Mouse (Mus musculus) embryonic facial prominence, embryonic 15.5 days (tissue): Measurements from ENCODE around the gene Nefh. TPM values are rescaled to one million over a fixed set of nuclear protein-coding genes. Genes with fewer than 3 reads are reported as not detected.

ENCODE experiments used
- ATAC-seq: fragments of 200-750 bp; cut with Nextera tagmentation; 2 replicates; pipeline ENCODE4 v1.8.0; 2017; ENCODE audit warnings: low read depth, moderate TSS enrichment; ENCODE audit not compliant: insufficient number of reproducible peaks, low FRiP score, low TSS enrichment
- H3K27ac ChIP-seq: fragments of 300-500 bp; sonication (generic); replicated peaks from 2 replicates; pipeline ENCODE4 v1.5.1; 2015; ENCODE audit warnings: mild to moderate bottlenecking, inconsistent platforms
- H3K27me3 ChIP-seq: fragments of 300-500 bp; sonication (generic); 2 replicates; pipeline ENCODE4 v1.6.1; 2015; ENCODE audit warnings: inconsistent platforms
- H3K36me3 ChIP-seq: fragments of 300-500 bp; sonication (generic); 2 replicates; pipeline ENCODE4 v1.6.1; 2015; ENCODE audit warnings: mild to moderate bottlenecking, inconsistent platforms
- H3K4me1 ChIP-seq: fragments of 300-500 bp; sonication (generic); 2 replicates; pipeline ENCODE4 v1.6.1; 2015; ENCODE audit warnings: inconsistent platforms
- H3K4me2 ChIP-seq: fragments of 300-500 bp; sonication (generic); replicated peaks from 2 replicates; pipeline ENCODE4 v1.6.1; 2015; ENCODE audit warnings: mild to moderate bottlenecking, inconsistent platforms
- H3K4me3 ChIP-seq: fragments of 300-500 bp; sonication (generic); replicated peaks from 2 replicates; pipeline ENCODE4 v1.5.1; 2015; ENCODE audit warnings: mild to moderate bottlenecking, inconsistent platforms
- H3K9ac ChIP-seq: fragments of 300-500 bp; sonication (generic); 2 replicates; pipeline ENCODE4 v1.6.1; 2015; ENCODE audit warnings: inconsistent platforms
- H3K9me3 ChIP-seq: fragments of 300-500 bp; sonication (generic); replicated peaks from 2 replicates; pipeline ENCODE4 v1.6.1; 2016; ENCODE audit warnings: inconsistent platforms
- WGBS: fragments of 180-500 bp; shearing (Covaris S2); methylation state at CpG from one replicate; pipeline ENCODE4 v1.1.7; 2015; 5-methylcytosine and 5-hydroxymethylcytosine counted together
- polyA plus RNA-seq: library from polyadenylated mRNA; unstranded; fragments of >200 nt; fragmentation: Nextera tagmentation; extraction: Ambion mirVana; gene quantifications from 2 replicates; pipeline ENCODE4 v1.2.1, GENCODE M21; 2015

Nefh gene
- polyA plus RNA-seq, 1 experiment from 2014 or later: 0.27 TPM

DNA sequence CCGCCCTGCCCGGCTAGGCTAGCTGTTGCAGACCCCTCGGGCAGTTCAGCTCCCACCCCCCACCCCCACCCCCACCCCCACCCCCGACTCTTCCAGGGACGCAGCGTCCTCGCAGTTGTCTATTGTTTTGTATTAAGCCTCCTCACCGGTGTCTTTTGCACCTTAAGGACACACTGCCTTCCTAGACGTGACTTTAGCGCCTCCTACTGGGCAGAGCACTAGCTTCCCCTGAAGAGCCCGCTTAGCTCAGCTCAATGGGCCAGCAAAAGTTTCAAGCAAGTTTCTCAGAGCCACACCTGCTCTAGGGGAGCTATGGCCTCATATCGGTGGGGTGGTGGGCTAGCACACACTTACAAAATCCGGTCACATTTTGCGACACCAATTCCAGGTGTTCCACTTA lies 27.8 kb upstream of the Nefh start:
- Histone ChIP-seq H3K27me3 (no peaks in the 10 kb centered on the region), H3K4me1 (no peaks in the 10 kb centered on the region), H3K4me3 (no peak overlapping the region), H3K4me2 (no peak overlapping the region), H3K36me3 (no peaks in the 10 kb centered on the region), H3K9me3 (no peaks in the 10 kb centered on the region), H3K27ac (no peak overlapping the region), H3K9ac (no peak overlapping the region)
- 6% methylated on average over 14 of the region's 14 CpGs for WGBS
- no peak for ATAC-seq

GRCm38 (mm10) chr11:4974376-4975122 lies 26.7 kb upstream of the Nefh start:
- Histone ChIP-seq H3K4me2 (no peak overlapping the region), H3K9me3 (no peaks in the 10 kb centered on the region), H3K9ac (no peak overlapping the region), H3K4me3 (no peak overlapping the region), H3K36me3 (no peaks in the 10 kb centered on the region), H3K27ac (0 out of 2 replicates have a peak overlapping the region, but pooled peaks have one; percentile 3), H3K4me1 (no peaks in the 10 kb centered on the region), H3K27me3 (no peaks in the 10 kb centered on the region)
- no peak for ATAC-seq
- 71% methylated on average over 11 of the region's 11 CpGs for WGBS

DNA sequence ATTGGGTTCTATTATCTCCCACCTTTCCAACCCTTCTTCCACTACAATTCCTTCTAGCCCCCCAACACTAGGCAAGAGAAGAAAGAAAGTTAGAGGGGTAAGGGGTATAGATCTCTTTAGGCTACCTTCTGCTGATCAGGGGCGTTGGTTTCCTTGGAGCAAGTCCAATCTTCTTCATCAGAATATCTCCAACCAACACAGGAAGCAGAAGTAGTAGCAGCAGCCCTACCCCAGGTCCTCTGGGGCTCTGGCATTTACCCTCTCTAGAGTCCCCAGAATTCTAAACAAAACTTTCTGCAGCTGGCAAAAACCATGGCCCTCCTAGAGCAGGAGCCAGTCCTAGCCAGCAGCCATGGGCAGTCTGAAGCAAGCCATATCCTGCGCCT lies 26.0 kb upstream of the Nefh start:
- no peaks in the 10 kb centered on the region for H3K9me3 ChIP-seq
- no peak overlapping the region for H3K9ac ChIP-seq
- no peak overlapping the region for H3K4me3 ChIP-seq
- H3K27me3 ChIP-seq: no peaks in the 10 kb centered on the region
- no peaks in the 10 kb centered on the region for H3K4me1 ChIP-seq
- H3K27ac ChIP-seq: no peak overlapping the region
- no peaks in the 10 kb centered on the region for H3K36me3 ChIP-seq
- 80% methylated on average over 2 of the region's 2 CpGs for WGBS
- H3K4me2 ChIP-seq: no peak overlapping the region
- no peak for ATAC-seq

GRCm38 (mm10) chr11:4972967-4973870 lies 25.4 kb upstream of the Nefh start:
- no peak overlapping the region for H3K27ac ChIP-seq
- H3K9ac ChIP-seq: no peak overlapping the region
- ATAC-seq: 0 out of 2 replicates have a peak, but pooled peaks have one; percentile 56
- no peak overlapping the region for H3K4me3 ChIP-seq
- no peaks in the 10 kb centered on the region for H3K27me3 ChIP-seq
- H3K9me3 ChIP-seq: no peaks in the 10 kb centered on the region
- 0 out of 2 replicates have a peak, but pooled peaks cover 4% of the 10 kb centered on the region for H3K4me1 ChIP-seq
- no peaks in the 10 kb centered on the region for H3K36me3 ChIP-seq
- H3K4me2 ChIP-seq: no peak overlapping the region
- 57% methylated on average over 13 of the region's 13 CpGs for WGBS

DNA sequence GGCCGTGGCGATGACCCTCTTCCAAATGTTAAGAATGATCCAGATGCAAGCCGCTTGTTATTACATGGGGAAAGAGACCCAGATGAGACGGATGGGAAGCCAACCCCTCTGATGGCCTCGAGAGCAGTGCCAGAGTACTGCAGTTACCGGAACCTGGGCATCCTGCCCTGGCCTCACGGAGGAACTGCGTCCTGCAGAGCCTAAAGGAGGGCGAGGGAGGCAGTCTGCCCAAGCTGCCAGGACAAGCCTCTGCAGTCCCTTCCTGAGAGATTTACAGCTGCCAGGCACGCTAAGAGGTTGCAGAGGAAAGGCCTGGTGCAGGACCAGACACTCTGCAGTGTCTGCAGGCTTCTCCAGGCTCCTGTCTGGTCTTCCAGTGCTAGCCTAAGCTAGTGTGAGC lies 20.5 kb upstream of the Nefh start:
- H3K9ac ChIP-seq: no peak overlapping the region
- WGBS: 70% methylated on average over 10 of the region's 10 CpGs
- peaks cover 4% of the 10 kb centered on the region; the same call in 1 of the 2 replicates for H3K4me1 ChIP-seq
- H3K4me3 ChIP-seq: no peak overlapping the region
- no peaks in the 10 kb centered on the region for H3K36me3 ChIP-seq
- H3K4me2 ChIP-seq: no peak overlapping the region
- no peak for ATAC-seq
- no peaks in the 10 kb centered on the region for H3K27me3 ChIP-seq
- H3K9me3 ChIP-seq: no peaks in the 10 kb centered on the region
- no peak overlapping the region for H3K27ac ChIP-seq

DNA sequence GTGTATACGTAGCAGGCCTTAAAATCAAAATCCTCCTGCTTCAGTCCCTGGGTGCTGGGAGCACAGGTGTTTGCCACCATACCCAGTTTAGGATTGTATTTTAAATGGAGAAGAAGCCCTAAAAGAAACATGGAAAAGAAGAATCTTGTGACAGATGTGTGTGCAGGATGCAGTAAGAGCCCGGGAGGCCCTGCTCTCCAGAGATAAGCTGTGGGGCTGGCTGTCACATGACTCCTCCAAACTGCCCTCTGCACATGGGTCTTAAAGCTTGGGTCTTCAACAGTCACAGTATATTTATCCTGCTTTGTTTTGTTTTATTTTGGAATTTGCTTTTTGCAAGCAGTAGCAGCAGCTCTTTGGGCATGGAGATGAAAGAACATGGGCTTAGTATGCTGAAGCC lies 19.7 kb upstream of the Nefh start:
- no peaks in the 10 kb centered on the region for H3K9me3 ChIP-seq
- no peak overlapping the region for H3K27ac ChIP-seq
- H3K36me3 ChIP-seq: no peaks in the 10 kb centered on the region
- ATAC-seq: no peak
- 59% methylated on average over 2 of the region's 2 CpGs for WGBS
- peaks cover 4% of the 10 kb centered on the region; the same call in 1 of the 2 replicates for H3K4me1 ChIP-seq
- H3K4me2 ChIP-seq: no peak overlapping the region
- H3K9ac ChIP-seq: no peak overlapping the region
- H3K4me3 ChIP-seq: no peak overlapping the region
- H3K27me3 ChIP-seq: no peaks in the 10 kb centered on the region

DNA sequence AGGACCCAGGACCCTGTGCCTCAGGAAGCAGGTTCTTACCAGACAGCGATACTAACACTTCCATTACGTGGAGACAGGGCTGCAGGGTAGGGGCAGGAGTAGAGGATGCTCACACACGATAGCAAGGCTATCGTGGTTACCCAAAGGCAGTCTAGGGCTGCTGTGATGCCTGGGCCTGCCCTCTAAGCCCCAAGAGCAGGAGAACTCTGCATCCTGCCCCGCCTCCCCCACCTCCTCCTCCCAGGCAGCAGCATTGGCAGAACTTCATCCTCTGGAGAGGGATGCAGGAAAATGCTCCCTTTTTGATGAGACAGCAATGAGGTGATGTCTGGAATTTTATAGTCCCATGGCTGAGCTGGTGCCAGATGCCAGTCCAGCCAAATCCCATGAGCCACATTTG lies 19.0 kb upstream of the Nefh start:
- Histone ChIP-seq H3K27me3 (no peaks in the 10 kb centered on the region), H3K4me1 (peaks cover 4% of the 10 kb centered on the region; the same call in 1 of the 2 replicates), H3K9me3 (no peaks in the 10 kb centered on the region), H3K4me3 (no peak overlapping the region), H3K4me2 (no peak overlapping the region), H3K9ac (no peak overlapping the region), H3K27ac (no peak overlapping the region), H3K36me3 (no peaks in the 10 kb centered on the region)
- no peak for ATAC-seq
- WGBS: 44% methylated on average over 5 of the region's 5 CpGs

GRCm38 (mm10) chr11:4966325-4966724 lies 18.5 kb upstream of the Nefh start:
- Histone ChIP-seq H3K4me1 (peaks cover 4% of the 10 kb centered on the region; the same call in 1 of the 2 replicates), H3K36me3 (no peaks in the 10 kb centered on the region), H3K27ac (no peak overlapping the region), H3K9me3 (no peaks in the 10 kb centered on the region), H3K4me2 (no peak overlapping the region), H3K4me3 (no peak overlapping the region), H3K27me3 (no peaks in the 10 kb centered on the region), H3K9ac (no peak overlapping the region)
- 61% methylated on average over 2 of the region's 2 CpGs for WGBS
- ATAC-seq: no peak

DNA sequence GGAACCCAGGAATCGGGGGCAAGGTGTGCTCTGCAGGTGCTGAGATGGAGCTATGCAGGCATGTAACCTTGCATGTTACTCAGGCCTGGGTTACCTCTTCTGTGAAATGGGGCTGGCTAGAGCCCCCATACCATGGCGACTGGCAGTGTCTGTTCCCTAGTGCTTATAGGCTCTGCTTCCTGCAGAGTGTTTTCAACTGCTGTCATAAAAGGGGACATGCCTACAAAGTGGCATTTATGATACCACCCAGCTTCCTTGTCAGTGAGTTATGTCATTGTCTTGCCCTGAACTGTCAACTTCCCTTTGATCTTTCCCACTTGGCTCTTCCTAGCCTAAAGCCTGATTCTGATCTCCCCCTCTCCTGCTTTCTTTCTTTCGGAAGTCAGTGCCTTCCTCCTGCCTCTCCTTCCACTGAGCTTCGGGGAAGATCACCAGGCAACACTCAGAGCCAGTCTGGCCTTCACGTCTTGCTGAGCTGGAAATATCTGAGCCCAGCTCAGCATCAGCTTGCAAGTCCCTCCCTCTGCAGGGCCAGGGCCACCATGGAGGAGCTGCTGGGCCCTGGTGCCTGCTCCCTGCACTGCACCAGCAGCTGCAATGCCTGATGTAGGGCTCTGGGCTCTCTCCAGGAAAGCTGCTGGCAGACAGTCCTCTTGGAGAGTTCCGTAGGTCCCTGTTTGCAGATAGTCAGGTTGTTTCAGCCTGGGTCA lies 15.4 kb upstream of the Nefh start:
- Histone ChIP-seq H3K36me3 (no peaks in the 10 kb centered on the region), H3K27ac (no peak overlapping the region), H3K4me1 (peaks cover under 1% of the 10 kb centered on the region; the same call in 1 of the 2 replicates), H3K9me3 (no peaks in the 10 kb centered on the region), H3K4me3 (no peak overlapping the region), H3K27me3 (no peaks in the 10 kb centered on the region), H3K9ac (no peak overlapping the region), H3K4me2 (no peak overlapping the region)
- 51% methylated on average over 6 of the region's 6 CpGs for WGBS
- no peak for ATAC-seq

- H3K9ac ChIP-seq: no peak overlapping the region
- no peak for ATAC-seq
- no peak overlapping the region for H3K4me2 ChIP-seq
- no peak overlapping the region for H3K27ac ChIP-seq
- H3K4me1 ChIP-seq: peaks cover 9% of the 10 kb centered on the region
- no peaks in the 10 kb centered on the region for H3K36me3 ChIP-seq
- no peak overlapping the region for H3K4me3 ChIP-seq
- peaks cover 71% of the 10 kb centered on the region for H3K27me3 ChIP-seq
- H3K9me3 ChIP-seq: no peaks in the 10 kb centered on the region
- WGBS: under 1% methylated on average over 8 of the region's 8 CpGs
These were observed 6.1 kb upstream of the Nefh start for GRCm38 (mm10) chr11:4953918-4954317.

GRCm38 (mm10) chr11:4953401-4953800 lies 5.5 kb upstream of the Nefh start:
- Histone ChIP-seq H3K4me1 (peaks cover 9% of the 10 kb centered on the region), H3K9me3 (no peaks in the 10 kb centered on the region)

More at GRCm38 (mm10) chr11:4953401-4953800, 5.5 kb upstream of the Nefh start:
- no peak overlapping the region for H3K9ac ChIP-seq
- H3K4me3 ChIP-seq: no peak overlapping the region
- no peak for ATAC-seq
- H3K4me2 ChIP-seq: no peak overlapping the region
- peaks cover 77% of the 10 kb centered on the region for H3K27me3 ChIP-seq
- no peaks in the 10 kb centered on the region for H3K36me3 ChIP-seq
- 4% methylated on average over 6 of the region's 6 CpGs for WGBS
- H3K27ac ChIP-seq: no peak overlapping the region
